Mouse (Mus musculus): ENCODE measurements around the gene Cbx7. TPM values are rescaled to one million over a fixed set of nuclear protein-coding genes. Genes with fewer than 3 reads are reported as not detected.

The Cbx7 gene
- polyA plus RNA-seq, 1 experiment from 2014 or later: 3.6 TPM

DNA sequence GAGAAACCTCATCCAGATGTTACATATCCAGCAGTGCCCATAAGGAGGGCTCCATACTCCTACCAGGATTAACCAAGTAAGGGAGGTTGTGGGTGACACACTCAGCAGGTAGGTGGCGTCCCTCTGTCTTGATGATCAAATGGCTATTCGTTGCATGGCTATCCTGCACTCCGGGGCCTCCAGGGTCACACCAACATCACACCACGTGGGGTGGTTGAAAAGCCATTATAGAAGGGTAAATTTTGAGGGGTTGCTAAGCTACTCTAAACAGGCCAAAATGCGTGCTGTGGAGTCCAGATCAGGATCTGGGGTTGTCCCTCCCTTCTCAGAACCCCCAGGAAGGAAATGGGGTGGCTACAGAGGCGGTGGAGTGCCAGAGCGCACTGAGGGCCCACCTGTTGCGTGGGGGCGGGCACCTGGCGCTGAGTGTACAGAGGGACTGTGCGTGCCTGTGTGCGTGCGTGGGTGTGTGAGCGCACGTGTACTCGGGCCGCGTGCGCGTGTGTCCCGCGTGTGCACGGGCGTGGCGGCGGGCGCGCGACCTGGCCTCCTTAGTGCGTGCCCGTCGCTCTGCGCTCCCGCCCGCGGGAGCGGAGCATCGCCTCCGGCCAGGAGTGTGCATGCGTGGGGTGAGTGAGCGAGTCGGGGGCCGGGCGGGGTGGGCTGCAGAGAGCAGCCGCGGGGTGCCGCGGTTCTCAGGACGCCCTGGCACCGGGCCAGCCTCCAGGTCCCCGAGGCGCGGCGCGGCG is 41.0 kb upstream of the Cbx7 start:
- ATAC-seq (ENCODE audit: low FRiP score): peak; percentile 63
- Histone ChIP-seq H3K9me3 (no peaks in the 10 kb centered on the region), H3K36me3 (replicated peaks) (no peaks in the 10 kb centered on the region), H3K27ac (0 out of 2 replicates have a peak overlapping the region, but pooled peaks have one; percentile 21), H3K4me1 (peaks cover 33% of the 10 kb centered on the region), H3K4me3 (replicated peaks) (peak overlapping the region; percentile 61), H3K4me2 (peak overlapping the region; percentile 100), H3K27me3 (peaks cover 82% of the 10 kb centered on the region), H3K9ac (peak overlapping the region; percentile 60)
- WGBS: under 1% methylated on average over 50 of the region's 56 CpGs

- 44% methylated on average over 6 of the region's 6 CpGs for WGBS
- Histone ChIP-seq H3K9ac (no peak overlapping the region), H3K4me3 (replicated peaks) (no peak overlapping the region), H3K36me3 (replicated peaks) (no peaks in the 10 kb centered on the region), H3K4me2 (peak overlapping the region; percentile 100; the same call in 1 of the 2 replicates), H3K27ac (no peak overlapping the region), H3K4me1 (peaks cover 33% of the 10 kb centered on the region), H3K9me3 (no peaks in the 10 kb centered on the region), H3K27me3 (peaks cover 74% of the 10 kb centered on the region)
- ATAC-seq (ENCODE audit: low FRiP score): no peak
These were observed 40.3 kb upstream of the Cbx7 start for GRCm38 (mm10) chr15:80011194-80011593.

- H3K4me3 ChIP-seq (replicated peaks): no peak overlapping the region
- no peaks in the 10 kb centered on the region for H3K36me3 ChIP-seq (replicated peaks)
- H3K9me3 ChIP-seq: no peaks in the 10 kb centered on the region
- no peak overlapping the region for H3K9ac ChIP-seq
- H3K4me1 ChIP-seq: peaks cover 38% of the 10 kb centered on the region
- WGBS: 36% methylated on average over 7 of the region's 7 CpGs
- no peak overlapping the region for H3K27ac ChIP-seq
- H3K4me2 ChIP-seq: no peak overlapping the region
- no peak for ATAC-seq (ENCODE audit: low FRiP score)
- peaks cover 69% of the 10 kb centered on the region for H3K27me3 ChIP-seq
These were observed 39.3 kb upstream of the Cbx7 start for GRCm38 (mm10) chr15:80010182-80010558.

- H3K9ac ChIP-seq: no peak overlapping the region
- no peak overlapping the region for H3K4me3 ChIP-seq (replicated peaks)
- H3K27me3 ChIP-seq: peaks cover 64% of the 10 kb centered on the region
- peaks cover 39% of the 10 kb centered on the region for H3K4me1 ChIP-seq
- no peaks in the 10 kb centered on the region for H3K36me3 ChIP-seq (replicated peaks)
- no peaks in the 10 kb centered on the region for H3K9me3 ChIP-seq
- ATAC-seq (ENCODE audit: low FRiP score): no peak
- H3K4me2 ChIP-seq: no peak overlapping the region
- no peak overlapping the region for H3K27ac ChIP-seq
- WGBS: 52% methylated on average over 12 of the region's 12 CpGs
These were observed 38.7 kb upstream of the Cbx7 start for GRCm38 (mm10) chr15:80009421-80010181.

GRCm38 (mm10) chr15:80008461-80008860 is 37.5 kb upstream of the Cbx7 start:
- H3K4me3 ChIP-seq (replicated peaks): no peak overlapping the region
- no peaks in the 10 kb centered on the region for H3K9me3 ChIP-seq
- H3K27ac ChIP-seq: no peak overlapping the region
- no peak overlapping the region for H3K4me2 ChIP-seq
- WGBS: 90% methylated on average over 6 of the region's 6 CpGs
- ATAC-seq (ENCODE audit: low FRiP score): no peak
- peaks cover 37% of the 10 kb centered on the region for H3K4me1 ChIP-seq
- H3K9ac ChIP-seq: no peak overlapping the region
- peaks cover 52% of the 10 kb centered on the region for H3K27me3 ChIP-seq
- H3K36me3 ChIP-seq (replicated peaks): no peaks in the 10 kb centered on the region

DNA sequence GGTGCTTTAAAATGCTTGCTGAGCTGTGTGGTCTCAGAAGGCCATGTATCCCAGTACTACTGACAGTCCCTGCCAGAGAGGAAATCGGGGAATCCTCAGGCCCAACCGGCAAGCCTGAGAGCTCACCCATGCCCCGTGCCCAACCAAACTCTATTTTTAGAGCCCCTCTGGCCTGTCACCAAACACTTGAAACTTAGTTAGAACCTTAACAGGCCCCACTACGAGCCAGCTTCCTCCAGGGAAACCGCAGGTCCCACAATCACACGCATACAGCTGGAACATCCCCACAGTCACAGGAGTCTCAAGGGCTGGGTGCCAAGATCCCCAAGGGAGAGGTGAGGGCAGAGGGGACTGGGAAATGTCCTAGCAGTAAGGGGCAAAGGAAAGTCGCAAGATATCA is 35.2 kb upstream of the Cbx7 start:
- peaks cover 29% of the 10 kb centered on the region for H3K27me3 ChIP-seq
- peaks cover 20% of the 10 kb centered on the region for H3K4me1 ChIP-seq
- 86% methylated on average over 7 of the region's 7 CpGs for WGBS
- no peak overlapping the region for H3K4me3 ChIP-seq (replicated peaks)
- H3K9ac ChIP-seq: no peak overlapping the region
- no peak overlapping the region for H3K27ac ChIP-seq
- ATAC-seq (ENCODE audit: low FRiP score): no peak
- H3K9me3 ChIP-seq: no peaks in the 10 kb centered on the region
- no peak overlapping the region for H3K4me2 ChIP-seq
- H3K36me3 ChIP-seq (replicated peaks): no peaks in the 10 kb centered on the region

- 78% methylated on average over 10 of the region's 10 CpGs for WGBS
- Histone ChIP-seq H3K4me3 (replicated peaks) (no peak overlapping the region), H3K4me2 (no peak overlapping the region), H3K27ac (no peak overlapping the region), H3K36me3 (replicated peaks) (no peaks in the 10 kb centered on the region), H3K27me3 (peaks cover 22% of the 10 kb centered on the region), H3K9me3 (no peaks in the 10 kb centered on the region), H3K9ac (no peak overlapping the region), H3K4me1 (peaks cover 20% of the 10 kb centered on the region)
- ATAC-seq (ENCODE audit: low FRiP score): no peak
These were observed 34.5 kb upstream of the Cbx7 start for GRCm38 (mm10) chr15:80005436-80005835.

DNA sequence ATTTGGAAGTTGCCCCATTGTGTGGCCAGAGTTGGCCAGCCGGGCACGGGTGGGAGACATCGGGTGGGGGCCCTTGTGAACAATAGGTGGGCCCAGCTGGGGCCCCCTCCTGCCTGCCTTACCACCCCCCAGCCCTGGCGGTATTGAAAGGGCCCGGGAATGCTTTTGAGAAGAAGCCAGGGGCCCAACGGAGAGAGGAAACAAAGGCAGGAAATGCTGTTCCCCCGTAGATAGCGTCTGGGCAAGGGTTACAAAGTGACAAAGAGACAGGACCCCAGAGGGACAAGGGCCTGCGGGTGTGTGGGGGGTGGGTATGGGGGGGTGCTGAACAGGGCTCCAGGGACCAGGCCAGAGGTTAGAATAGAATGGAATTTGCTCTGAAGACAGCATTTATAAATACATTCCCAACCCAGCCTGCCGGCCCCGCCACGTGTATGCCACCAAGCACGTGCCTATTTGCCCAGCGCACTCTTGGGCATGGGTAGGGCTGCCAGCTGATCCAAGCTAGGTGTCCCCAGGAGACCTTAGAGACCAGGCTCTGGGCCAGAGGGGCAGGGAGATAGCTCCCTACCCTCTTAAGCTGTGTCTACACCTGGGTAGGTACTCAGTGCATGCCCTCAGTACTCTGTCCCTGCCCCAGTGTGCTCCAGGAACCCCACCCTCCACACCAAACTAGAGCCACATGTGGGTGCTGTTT is 33.9 kb upstream of the Cbx7 start:
- 16% methylated on average over 14 of the region's 14 CpGs for WGBS
- Histone ChIP-seq H3K27ac (0 out of 2 replicates have a peak overlapping the region, but pooled peaks have one; percentile 38), H3K4me1 (peaks cover 20% of the 10 kb centered on the region), H3K27me3 (peaks cover 16% of the 10 kb centered on the region), H3K36me3 (replicated peaks) (no peaks in the 10 kb centered on the region), H3K4me2 (0 out of 2 replicates have a peak overlapping the region, but pooled peaks have one; percentile 2), H3K9ac (no peak overlapping the region), H3K4me3 (replicated peaks) (no peak overlapping the region), H3K9me3 (no peaks in the 10 kb centered on the region)
- ATAC-seq (ENCODE audit: low FRiP score): no peak

GRCm38 (mm10) chr15:80003581-80003980 is 32.7 kb upstream of the Cbx7 start:
- Histone ChIP-seq H3K36me3 (replicated peaks) (no peaks in the 10 kb centered on the region), H3K9me3 (no peaks in the 10 kb centered on the region), H3K27ac (peak overlapping the region; percentile 38; the same call in 1 of the 2 replicates), H3K4me2 (no peak overlapping the region), H3K9ac (no peak overlapping the region), H3K27me3 (0 out of 2 replicates have a peak, but pooled peaks cover 11% of the 10 kb centered on the region), H3K4me3 (replicated peaks) (no peak overlapping the region), H3K4me1 (peaks cover 20% of the 10 kb centered on the region)
- WGBS: 31% methylated on average over 2 of the region's 2 CpGs
- no peak for ATAC-seq (ENCODE audit: low FRiP score)

GRCm38 (mm10) chr15:80001601-80002000 is 30.7 kb upstream of the Cbx7 start:
- H3K9ac ChIP-seq: no peak overlapping the region
- 91% methylated on average over 23 of the region's 23 CpGs for WGBS
- no peak for ATAC-seq (ENCODE audit: low FRiP score)
- H3K4me1 ChIP-seq: peaks cover 20% of the 10 kb centered on the region
- no peak overlapping the region for H3K4me2 ChIP-seq
- H3K27me3 ChIP-seq: 0 out of 2 replicates have a peak, but pooled peaks cover 5% of the 10 kb centered on the region
- H3K4me3 ChIP-seq (replicated peaks): no peak overlapping the region
- no peaks in the 10 kb centered on the region for H3K36me3 ChIP-seq (replicated peaks)
- H3K9me3 ChIP-seq: no peaks in the 10 kb centered on the region
- H3K27ac ChIP-seq: no peak overlapping the region

DNA sequence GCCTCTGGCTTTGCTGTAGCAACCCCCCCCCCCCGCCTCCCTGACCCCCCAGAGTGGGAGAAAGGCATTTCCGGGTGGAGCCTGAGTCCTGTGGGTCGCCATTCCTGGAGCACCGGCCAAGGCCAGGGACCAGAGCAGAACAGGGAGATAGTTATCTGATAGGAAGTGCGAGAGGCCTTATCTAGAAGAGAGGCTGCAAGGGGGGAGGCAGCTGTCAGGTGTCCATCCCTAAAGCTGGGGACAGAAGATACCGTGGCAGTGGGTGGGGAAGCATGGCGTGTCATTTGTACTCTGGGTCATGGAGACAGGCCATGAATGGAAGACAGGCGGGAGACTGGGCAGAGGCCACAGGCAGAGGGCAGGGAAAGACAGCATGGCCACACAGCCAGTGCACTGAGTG is 29.8 kb upstream of the Cbx7 start:
- 69% methylated on average over 8 of the region's 8 CpGs for WGBS
- H3K4me2 ChIP-seq: no peak overlapping the region
- no peaks in the 10 kb centered on the region for H3K36me3 ChIP-seq (replicated peaks)
- H3K9ac ChIP-seq: no peak overlapping the region
- no peaks in the 10 kb centered on the region for H3K9me3 ChIP-seq
- H3K27me3 ChIP-seq: 0 out of 2 replicates have a peak, but pooled peaks cover 5% of the 10 kb centered on the region
- no peak overlapping the region for H3K4me3 ChIP-seq (replicated peaks)
- peaks cover 20% of the 10 kb centered on the region for H3K4me1 ChIP-seq
- no peak overlapping the region for H3K27ac ChIP-seq
- no peak for ATAC-seq (ENCODE audit: low FRiP score)

DNA sequence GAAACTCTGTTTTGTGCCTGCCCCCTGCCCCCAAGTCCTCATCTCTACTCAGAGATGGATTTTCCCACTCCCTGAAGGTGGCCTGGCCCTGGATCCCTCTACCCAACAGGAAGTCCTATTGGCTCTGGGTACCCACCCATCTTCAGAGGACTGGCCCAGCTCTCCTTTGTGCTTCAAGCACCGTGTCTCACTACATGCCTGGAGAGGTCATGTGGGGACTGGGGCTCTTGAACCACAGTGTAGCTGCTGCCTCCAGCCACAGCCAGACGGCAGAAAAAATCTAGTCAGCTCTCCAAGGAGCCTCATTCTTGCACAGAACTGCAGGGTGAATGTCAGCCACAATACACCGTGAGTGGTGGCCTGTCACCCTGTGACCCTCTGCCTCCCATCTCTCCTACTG is 27.1 kb upstream of the Cbx7 start:
- Histone ChIP-seq H3K27ac (no peak overlapping the region), H3K9ac (no peak overlapping the region), H3K27me3 (no peaks in the 10 kb centered on the region), H3K4me2 (no peak overlapping the region), H3K4me1 (no peaks in the 10 kb centered on the region), H3K9me3 (no peaks in the 10 kb centered on the region), H3K4me3 (replicated peaks) (no peak overlapping the region), H3K36me3 (replicated peaks) (no peaks in the 10 kb centered on the region)
- WGBS: 69% methylated on average over 3 of the region's 3 CpGs
- ATAC-seq (ENCODE audit: low FRiP score): no peak

All from forebrain, embryonic 12.5 days (tissue).